Mouse (Mus musculus) olfactory bulb, adult 2 months (tissue): Measurements from ENCODE around the gene Nlrc4. TPM values are rescaled to one million over a fixed set of nuclear protein-coding genes. Genes with fewer than 3 reads are reported as not detected.

Experiments used
- H3K27ac ChIP-seq: fragments of 200-500 bp; 2 replicates; pipeline ENCODE4 v1.5.1; 2012; ENCODE audit warnings: low read depth, low read length; ENCODE audit not compliant: insufficient read depth
- H3K4me1 ChIP-seq: fragments of 200-500 bp; 2 replicates; pipeline ENCODE4 v1.6.1; 2012; ENCODE audit warnings: low read length; ENCODE audit not compliant: control insufficient read depth, insufficient read depth
- H3K4me3 ChIP-seq: fragments of 200-500 bp; 2 replicates; pipeline ENCODE4 v1.5.1; 2012; ENCODE audit warnings: mild to moderate bottlenecking, low read depth, low read length, moderate library complexity; ENCODE audit not compliant: insufficient read depth
- CTCF ChIP-seq: fragments of 200-500 bp; IDR thresholded peaks from 2 replicates; pipeline ENCODE4 v1.5.1; 2012; ENCODE audit warnings: low read depth, mild to moderate bottlenecking, low read length, moderate library complexity; ENCODE audit not compliant: insufficient read depth
- POLR2A ChIP-seq: fragments of 200-500 bp; IDR thresholded peaks from 2 replicates; pipeline ENCODE4 v1.6.1; 2012; ENCODE audit warnings: mild to moderate bottlenecking, low read depth, low read length, moderate library complexity; ENCODE audit not compliant: insufficient read depth
- WGBS: fragments of 180-500 bp; shearing (Covaris S2); methylation state at CpG from one replicate; pipeline ENCODE4 v1.1.7; 2018; 5-methylcytosine and 5-hydroxymethylcytosine counted together
- polyA plus RNA-seq: library from polyadenylated mRNA; stranded (reverse); fragments of >200 nt; gene quantifications from 2 replicates; pipeline ENCODE4 v1.2.4, GENCODE M21; 2012; ENCODE audit warnings: low replicate concordance; ENCODE audit not compliant: missing spikeins, insufficient read depth, insufficient read length

Nlrc4 gene
- polyA plus RNA-seq, 1 experiment = not detected

- H3K4me1 ChIP-seq = no peaks in the 10 kb centered on the region
- WGBS = 71% methylated on average over 4 of the region's 4 CpGs
- no peak overlapping the region for H3K4me3 ChIP-seq
- no peak overlapping the region for H3K27ac ChIP-seq
- TF ChIP-seq POLR2A (no peak), CTCF (no peak)
Observed at GRCm38 (mm10) chr17:74409722-74410121, 49.2 kb downstream of the Nlrc4 start.

DNA sequence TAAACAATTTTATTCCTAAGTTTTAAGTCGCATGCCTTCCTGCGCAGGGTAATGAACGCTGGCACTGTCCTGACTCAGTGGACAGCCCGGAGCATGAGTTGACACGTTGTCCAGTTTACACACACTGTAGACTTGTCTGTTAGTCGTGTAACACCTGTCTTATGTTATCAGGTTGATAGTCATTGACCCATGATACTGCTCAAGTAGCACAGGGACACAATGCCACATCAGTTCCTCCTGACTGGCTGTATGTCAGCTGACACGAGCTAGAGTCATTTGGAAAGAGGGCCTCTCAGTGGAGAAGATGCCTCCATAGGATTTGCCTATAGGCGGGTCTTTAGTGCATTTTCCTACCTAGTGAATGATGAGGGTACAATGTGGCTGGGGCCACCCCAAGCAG lies 52.5 kb downstream of the Nlrc4 start:
- 91% methylated on average over 8 of the region's 8 CpGs for WGBS
- H3K4me3 ChIP-seq = no peak overlapping the region
- H3K27ac ChIP-seq = no peak overlapping the region
- no peaks in the 10 kb centered on the region for H3K4me1 ChIP-seq
- TF ChIP-seq POLR2A = no peak
- TF ChIP-seq CTCF = no peak

DNA sequence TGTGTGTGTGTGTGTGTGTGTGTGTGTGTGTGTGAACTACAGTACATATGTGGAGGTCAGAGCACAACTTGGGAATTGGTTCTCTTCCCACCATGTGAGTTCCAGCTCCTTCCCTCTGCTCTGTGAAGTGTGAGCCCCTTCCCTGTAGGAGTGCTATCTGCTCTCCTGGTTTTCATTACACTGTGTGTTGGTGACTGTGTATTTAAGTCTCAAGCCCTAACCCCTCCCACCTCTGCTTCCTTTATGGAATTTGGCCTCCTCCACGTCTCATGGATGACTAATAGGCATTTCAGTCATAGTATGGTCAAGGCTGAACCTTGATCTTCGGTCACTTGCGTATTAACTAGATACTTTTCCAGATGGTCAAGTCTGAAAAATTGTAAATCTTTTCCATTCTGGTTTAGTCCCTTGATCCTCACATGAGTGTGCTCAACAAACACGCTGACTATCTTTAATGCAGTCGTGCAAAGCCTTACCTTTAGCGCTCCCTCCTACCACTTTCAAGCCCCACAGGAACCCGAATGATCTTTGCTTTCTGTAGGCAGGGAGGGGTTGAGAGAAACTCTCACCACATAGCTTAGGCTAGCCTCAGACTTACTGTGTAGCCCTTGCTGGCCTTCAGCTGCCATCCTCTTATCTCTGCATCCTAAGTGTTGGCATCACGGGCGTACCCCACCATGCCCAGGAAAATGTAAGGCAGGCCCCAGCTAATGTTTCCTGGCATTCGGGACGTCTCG lies 56.3 kb downstream of the Nlrc4 start:
- no peak overlapping the region for H3K27ac ChIP-seq
- WGBS = 92% methylated on average over 12 of the region's 12 CpGs
- no peaks in the 10 kb centered on the region for H3K4me1 ChIP-seq
- no peak overlapping the region for H3K4me3 ChIP-seq
- TF ChIP-seq POLR2A (no peak), CTCF (no peak)

DNA sequence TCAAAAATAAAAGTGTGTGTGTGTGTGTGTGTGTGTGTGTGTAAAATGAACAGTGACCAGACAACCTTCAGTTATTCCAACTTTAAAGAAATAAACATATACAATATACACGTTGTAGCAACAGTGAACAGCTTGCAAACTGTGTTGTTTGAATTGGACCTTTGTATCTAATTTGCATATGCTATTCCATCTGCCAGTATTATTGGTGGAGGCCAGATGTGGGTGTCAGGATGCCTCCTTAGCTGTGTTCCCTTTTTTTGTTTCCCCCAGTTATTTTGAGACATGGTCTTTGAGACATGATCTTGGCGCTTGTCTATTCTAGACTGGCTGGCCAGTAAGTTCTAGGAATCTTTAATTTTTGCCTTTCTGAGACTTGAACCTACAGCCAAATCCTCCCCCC lies 61.8 kb downstream of the Nlrc4 start:
- WGBS = 74% methylated on average over 2 of the region's 2 CpGs
- TF ChIP-seq POLR2A (no peak), CTCF (no peak)
- no peak overlapping the region for H3K4me3 ChIP-seq
- no peak overlapping the region for H3K27ac ChIP-seq
- 0 out of 2 replicates have a peak, but pooled peaks cover 2% of the 10 kb centered on the region for H3K4me1 ChIP-seq

GRCm38 (mm10) chr17:74396766-74397165 lies 62.2 kb downstream of the Nlrc4 start:
- WGBS = 62% methylated on average over 4 of the region's 4 CpGs
- H3K4me3 ChIP-seq = no peak overlapping the region
- no peak overlapping the region for H3K27ac ChIP-seq
- TF ChIP-seq CTCF (no peak), POLR2A (no peak)
- 0 out of 2 replicates have a peak, but pooled peaks cover 2% of the 10 kb centered on the region for H3K4me1 ChIP-seq

- H3K4me1 ChIP-seq = 0 out of 2 replicates have a peak, but pooled peaks cover 2% of the 10 kb centered on the region
Observed at GRCm38 (mm10) chr17:74395383-74396065, 63.4 kb downstream of the Nlrc4 start, which contains the start of gene Slc30a6. Gene Slc30a6 (plus strand): TSS chr17:74395608.

GRCm38 (mm10) chr17:74394855-74395254 lies 64.1 kb downstream of the Nlrc4 start:
- 0 out of 2 replicates have a peak, but pooled peaks cover 2% of the 10 kb centered on the region for H3K4me1 ChIP-seq
- peak overlapping the region; percentile 90 for H3K4me3 ChIP-seq
- 31% methylated on average over 16 of the region's 16 CpGs for WGBS
- TF ChIP-seq POLR2A (no peak), CTCF (no peak)
- H3K27ac ChIP-seq = no peak overlapping the region

More at GRCm38 (mm10) chr17:74395383-74396065, 63.4 kb downstream of the Nlrc4 start, which contains the start of gene Slc30a6:
- peak; percentile 90 for TF ChIP-seq POLR2A
- TF ChIP-seq CTCF = no peak
- under 1% methylated on average over 41 of the region's 41 CpGs for WGBS
- Histone ChIP-seq H3K4me3 (peak within 1 kb of the TSS; percentile 90), H3K27ac (peak within 1 kb of the TSS; percentile 71; the same call in 1 of the 2 replicates)

DNA sequence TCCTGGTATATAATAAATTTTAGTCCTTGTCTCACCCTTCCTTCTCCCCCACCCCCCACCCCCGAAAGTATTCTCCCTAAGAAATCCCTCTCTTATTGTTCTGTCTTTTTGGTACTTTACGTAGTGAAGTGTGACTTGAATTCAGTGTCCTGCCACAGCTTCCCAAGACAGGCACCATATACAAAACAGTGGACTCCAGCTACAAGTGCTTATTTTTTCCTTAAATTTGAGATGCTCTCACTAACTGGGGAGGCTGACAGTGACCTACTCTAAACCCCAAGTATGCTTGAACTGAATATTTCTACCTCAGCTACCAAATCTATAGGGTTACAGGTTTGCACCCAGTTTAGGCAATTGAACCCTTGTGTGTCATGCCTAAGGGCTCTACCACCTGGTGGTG lies 64.6 kb downstream of the Nlrc4 start:
- 80% methylated on average over 2 of the region's 2 CpGs for WGBS
- Histone ChIP-seq H3K4me1 (0 out of 2 replicates have a peak, but pooled peaks cover 2% of the 10 kb centered on the region), H3K4me3 (no peak overlapping the region), H3K27ac (no peak overlapping the region)
- TF ChIP-seq CTCF (no peak), POLR2A (no peak)

- TF ChIP-seq CTCF (no peak), POLR2A (no peak)
- H3K27ac ChIP-seq = no peak overlapping the region
- WGBS = 73% methylated on average over 3 of the region's 3 CpGs
- H3K4me3 ChIP-seq = no peak overlapping the region
- H3K4me1 ChIP-seq = 0 out of 2 replicates have a peak, but pooled peaks cover 1% of the 10 kb centered on the region
Observed at GRCm38 (mm10) chr17:74389847-74390246, 69.1 kb downstream of the Nlrc4 start.
